Mouse (Mus musculus): ENCODE results near the gene Arhgef2. TPM values are rescaled to one million over a fixed set of nuclear protein-coding genes. Genes with fewer than 3 reads are reported as not detected.

Arhgef2 gene
- polyA plus RNA-seq, 1 experiment from 2014 or later, result 127 TPM

GRCm38 (mm10) chr3:88578498-88579424 is 27.0 kb upstream of the Arhgef2 start:
- peak overlapping the region; percentile 95 for H3K4me3 ChIP-seq (ENCODE audit: low read length)
- no peak; the same call in 1 of the 2 replicates for ATAC-seq (ENCODE audit: low FRiP score, low TSS enrichment)
- no peak overlapping the region for H3K27ac ChIP-seq (ENCODE audit: low read depth, low read length)
- H3K9me3 ChIP-seq (ENCODE audit: control insufficient read depth, low read length), result no peaks in the 10 kb centered on the region
- H3K4me2 ChIP-seq (replicated peaks; ENCODE audit: low read depth, low read length), result peak overlapping the region; percentile 68
- peak overlapping the region; percentile 87; the same call in 1 of the 2 replicates for H3K9ac ChIP-seq (ENCODE audit: low read depth, low read length)
- no peaks in the 10 kb centered on the region for H3K27me3 ChIP-seq (ENCODE audit: control insufficient read depth, insufficient read depth, low read length)
- 50% methylated on average over 8 of the region's 8 CpGs for WGBS
- peaks cover 4% of the 10 kb centered on the region; the same call in 1 of the 2 replicates for H3K4me1 ChIP-seq (ENCODE audit: control insufficient read depth, insufficient read depth, low read length)
- peaks cover 21% of the 10 kb centered on the region; the same call in 1 of the 2 replicates for H3K36me3 ChIP-seq (ENCODE audit: control insufficient read depth, insufficient read depth, low read length)

DNA sequence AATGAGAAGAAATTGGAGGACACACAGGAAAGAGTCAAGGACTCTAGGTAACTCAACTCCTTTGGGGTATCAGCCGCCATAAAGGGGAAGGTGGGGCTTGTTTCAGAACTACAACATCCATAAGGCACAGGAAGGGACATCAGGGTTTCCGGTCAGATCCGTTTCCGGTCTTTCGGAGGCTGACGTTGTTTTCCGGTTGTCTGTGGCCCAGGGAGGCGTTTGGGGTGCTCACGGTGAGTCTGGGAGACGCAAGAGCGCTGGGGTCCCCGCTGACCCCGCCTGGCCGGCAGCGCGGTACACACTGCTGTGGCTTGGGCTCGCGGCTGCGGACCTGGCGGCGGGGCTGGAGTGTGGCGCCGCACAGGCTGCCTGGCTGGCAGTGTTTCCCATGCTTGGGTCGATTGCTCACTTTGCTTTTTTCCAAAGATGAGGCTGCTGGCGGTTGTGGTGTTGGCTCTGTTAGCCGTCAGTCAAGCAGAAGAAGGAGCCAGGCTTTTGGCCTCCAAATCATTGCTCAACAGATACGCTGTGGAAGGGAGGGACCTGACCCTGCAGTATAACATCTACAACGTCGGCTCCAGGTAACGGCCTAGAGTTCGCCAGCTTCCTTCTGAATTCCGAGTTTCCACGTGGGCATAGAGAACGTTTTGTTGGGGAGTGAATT is 26.2 kb upstream of the Arhgef2 start:
- Histone ChIP-seq H3K27me3 (ENCODE audit: control insufficient read depth, insufficient read depth, low read length) (no peaks in the 10 kb centered on the region), H3K36me3 (ENCODE audit: control insufficient read depth, insufficient read depth, low read length) (peaks cover 25% of the 10 kb centered on the region; the same call in 1 of the 2 replicates), H3K4me2 (replicated peaks; ENCODE audit: low read depth, low read length) (peak overlapping the region; percentile 68), H3K4me1 (ENCODE audit: control insufficient read depth, insufficient read depth, low read length) (peaks cover 4% of the 10 kb centered on the region; the same call in 1 of the 2 replicates), H3K9me3 (ENCODE audit: control insufficient read depth, low read length) (no peaks in the 10 kb centered on the region), H3K9ac (ENCODE audit: low read depth, low read length) (peak overlapping the region; percentile 87), H3K27ac (ENCODE audit: low read depth, low read length) (no peak overlapping the region; the same call in 1 of the 2 replicates), H3K4me3 (ENCODE audit: low read length) (peak overlapping the region; percentile 95)
- 0% methylated on average over 34 of the region's 34 CpGs for WGBS
- ATAC-seq (ENCODE audit: low FRiP score, low TSS enrichment), result peak; percentile 82; the same call in 1 of the 2 replicates

DNA sequence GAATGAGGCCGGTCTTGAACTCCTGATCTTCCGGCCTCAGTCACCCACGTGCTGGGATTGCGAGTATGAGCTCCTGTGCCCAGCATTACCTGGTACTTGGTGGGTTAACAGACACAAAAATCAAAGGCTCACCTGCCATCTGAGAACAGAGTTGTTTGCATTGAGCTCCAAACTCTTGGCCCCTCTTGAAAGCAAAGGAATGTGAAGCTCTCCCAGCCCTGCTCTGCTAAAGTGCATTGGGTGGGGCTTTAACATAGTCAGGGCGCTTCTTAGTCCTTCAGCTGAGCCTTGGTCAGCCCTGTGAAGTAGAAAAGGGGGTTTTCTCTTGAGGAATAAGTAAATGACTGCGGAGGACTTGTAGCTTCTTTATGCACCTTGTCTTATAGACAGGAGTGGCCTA is 20.0 kb upstream of the Arhgef2 start:
- Histone ChIP-seq H3K36me3 (ENCODE audit: control insufficient read depth, insufficient read depth, low read length) (peaks cover 59% of the 10 kb centered on the region), H3K27ac (ENCODE audit: low read depth, low read length) (no peak overlapping the region), H3K9ac (ENCODE audit: low read depth, low read length) (no peak overlapping the region), H3K27me3 (ENCODE audit: control insufficient read depth, insufficient read depth, low read length) (no peaks in the 10 kb centered on the region), H3K4me3 (ENCODE audit: low read length) (no peak overlapping the region), H3K4me1 (ENCODE audit: control insufficient read depth, insufficient read depth, low read length) (0 out of 2 replicates have a peak, but pooled peaks cover 3% of the 10 kb centered on the region), H3K4me2 (replicated peaks; ENCODE audit: low read depth, low read length) (no peak overlapping the region), H3K9me3 (ENCODE audit: control insufficient read depth, low read length) (no peaks in the 10 kb centered on the region)
- WGBS, result 94% methylated on average over 6 of the region's 6 CpGs
- ATAC-seq (ENCODE audit: low FRiP score, low TSS enrichment), result no peak

DNA sequence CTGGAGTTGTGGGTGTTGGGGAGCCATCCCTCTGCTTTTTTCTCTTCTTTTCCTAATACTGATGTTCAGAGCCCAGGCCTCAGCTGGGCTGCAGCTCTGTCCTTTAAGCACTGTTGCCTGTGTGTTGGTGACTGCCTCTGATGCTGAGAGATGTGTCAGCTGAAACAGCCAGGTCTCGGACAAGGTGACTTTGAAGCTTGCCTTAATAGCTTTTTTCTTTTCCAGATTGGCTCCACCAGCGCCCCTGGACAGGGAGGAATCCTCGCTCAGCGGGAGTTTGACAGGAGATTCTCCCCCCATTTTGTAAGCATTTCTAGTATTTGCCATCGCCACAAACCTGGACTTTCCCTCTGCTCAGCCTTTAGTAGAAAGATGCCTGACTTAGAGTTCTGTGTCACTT is 19.1 kb upstream of the Arhgef2 start:
- no peak for ATAC-seq (ENCODE audit: low FRiP score, low TSS enrichment)
- Histone ChIP-seq H3K36me3 (ENCODE audit: control insufficient read depth, insufficient read depth, low read length) (peaks cover 51% of the 10 kb centered on the region), H3K4me2 (replicated peaks; ENCODE audit: low read depth, low read length) (no peak overlapping the region), H3K4me3 (ENCODE audit: low read length) (no peak overlapping the region), H3K9me3 (ENCODE audit: control insufficient read depth, low read length) (no peaks in the 10 kb centered on the region), H3K27me3 (ENCODE audit: control insufficient read depth, insufficient read depth, low read length) (no peaks in the 10 kb centered on the region), H3K9ac (ENCODE audit: low read depth, low read length) (no peak overlapping the region), H3K4me1 (ENCODE audit: control insufficient read depth, insufficient read depth, low read length) (0 out of 2 replicates have a peak, but pooled peaks cover 3% of the 10 kb centered on the region), H3K27ac (ENCODE audit: low read depth, low read length) (no peak overlapping the region)
- 93% methylated on average over 5 of the region's 5 CpGs for WGBS

DNA sequence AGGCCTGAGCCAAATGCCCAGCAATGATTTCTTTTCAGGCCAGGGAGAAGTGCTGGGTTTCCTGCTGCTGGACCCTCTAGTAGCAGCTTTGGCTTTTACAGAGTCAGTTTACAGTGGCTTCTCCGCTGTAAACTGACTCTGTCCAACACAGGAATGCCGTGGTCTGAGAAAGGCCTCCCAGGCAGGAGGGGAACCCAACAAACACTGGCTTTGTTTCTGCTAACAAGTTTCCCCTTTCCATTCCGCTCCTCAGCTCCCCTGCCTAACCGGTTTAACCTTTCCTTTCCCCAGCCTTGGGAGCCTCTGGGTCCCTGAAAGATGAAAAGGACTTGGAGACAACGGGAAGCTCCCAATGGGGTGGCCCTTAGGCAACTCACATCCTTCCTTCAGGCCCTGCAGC is 15.5 kb upstream of the Arhgef2 start:
- H3K9me3 ChIP-seq (ENCODE audit: control insufficient read depth, low read length), result no peaks in the 10 kb centered on the region
- WGBS, result 15% methylated on average over 5 of the region's 5 CpGs

DNA sequence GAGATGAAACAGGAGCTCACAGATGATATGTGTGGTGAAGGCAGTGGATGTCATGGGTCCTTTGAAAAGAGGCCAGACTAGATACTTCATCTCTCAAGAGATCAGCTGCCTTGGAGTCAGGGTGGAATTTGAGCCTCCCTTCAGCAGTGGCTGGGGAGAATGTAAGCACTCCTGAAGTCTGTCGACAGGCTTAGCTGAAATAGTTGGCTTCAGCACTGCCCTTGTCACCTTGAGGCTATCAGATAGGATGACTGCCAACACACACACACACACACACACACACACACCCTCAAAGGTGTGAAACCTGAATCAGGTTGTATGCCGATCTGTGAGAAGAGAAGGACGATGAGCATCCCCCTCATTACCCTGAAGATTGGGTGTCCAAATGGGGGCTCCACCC is 14.7 kb upstream of the Arhgef2 start:
- Histone ChIP-seq H3K4me1 (ENCODE audit: control insufficient read depth, insufficient read depth, low read length) (peaks cover 13% of the 10 kb centered on the region), H3K9ac (ENCODE audit: low read depth, low read length) (no peak overlapping the region), H3K27me3 (ENCODE audit: control insufficient read depth, insufficient read depth, low read length) (no peaks in the 10 kb centered on the region), H3K27ac (ENCODE audit: low read depth, low read length) (no peak overlapping the region), H3K36me3 (ENCODE audit: control insufficient read depth, insufficient read depth, low read length) (peaks cover 26% of the 10 kb centered on the region), H3K4me2 (replicated peaks; ENCODE audit: low read depth, low read length) (no peak overlapping the region), H3K4me3 (ENCODE audit: low read length) (no peak overlapping the region), H3K9me3 (ENCODE audit: control insufficient read depth, low read length) (no peaks in the 10 kb centered on the region)
- 38% methylated on average over 3 of the region's 3 CpGs for WGBS
- ATAC-seq (ENCODE audit: low FRiP score, low TSS enrichment), result peak; percentile 13; the same call in 1 of the 2 replicates

More for the DNA sequence above, 15.5 kb upstream of the Arhgef2 start:
- no peak overlapping the region for H3K4me3 ChIP-seq (ENCODE audit: low read length)
- H3K4me1 ChIP-seq (ENCODE audit: control insufficient read depth, insufficient read depth, low read length), result peaks cover 13% of the 10 kb centered on the region
- peak; percentile 11; the same call in 1 of the 2 replicates for ATAC-seq (ENCODE audit: low FRiP score, low TSS enrichment)
- no peak overlapping the region for H3K4me2 ChIP-seq (replicated peaks; ENCODE audit: low read depth, low read length)
- H3K9ac ChIP-seq (ENCODE audit: low read depth, low read length), result no peak overlapping the region
- H3K27ac ChIP-seq (ENCODE audit: low read depth, low read length), result peak overlapping the region; percentile 20; the same call in 1 of the 2 replicates
- no peaks in the 10 kb centered on the region for H3K27me3 ChIP-seq (ENCODE audit: control insufficient read depth, insufficient read depth, low read length)
- peaks cover 33% of the 10 kb centered on the region for H3K36me3 ChIP-seq (ENCODE audit: control insufficient read depth, insufficient read depth, low read length)

DNA sequence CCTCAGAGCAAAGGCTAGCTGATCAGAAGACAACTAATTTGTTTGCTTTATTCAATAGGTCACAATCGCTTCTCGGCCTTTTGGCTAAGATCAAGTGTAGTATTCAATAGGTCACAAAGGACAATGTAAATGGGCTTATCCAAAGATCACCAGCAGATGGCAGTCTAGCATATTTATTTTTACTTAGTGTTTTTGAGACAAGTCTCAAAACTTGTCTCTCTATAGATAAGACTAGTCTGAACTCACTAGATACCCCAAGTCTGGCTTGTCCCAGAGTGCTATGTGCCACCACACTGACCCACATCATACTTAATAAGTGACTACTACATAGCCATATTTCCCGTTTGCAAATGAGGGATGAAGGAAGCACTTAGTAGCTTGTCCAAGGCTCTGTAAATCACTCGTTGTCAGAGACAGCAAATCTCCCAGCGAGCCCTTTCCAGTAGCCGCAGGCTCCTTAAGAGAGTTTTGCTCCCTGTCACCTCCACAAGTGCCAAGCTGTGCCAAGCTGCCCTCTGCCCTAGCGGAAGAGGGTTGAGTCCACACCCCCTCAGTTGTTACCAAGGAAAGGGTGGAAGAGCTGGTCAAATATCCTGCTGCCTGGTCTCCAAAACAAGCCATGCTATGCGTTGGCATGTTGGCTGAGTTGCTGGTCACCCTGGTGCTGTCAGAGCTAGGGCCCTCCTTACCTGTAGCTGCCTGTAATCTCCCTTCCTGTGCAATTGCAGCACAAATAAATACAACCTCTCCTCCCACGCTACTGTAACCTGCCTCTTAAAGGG is 13.6 kb upstream of the Arhgef2 start:
- Histone ChIP-seq H3K27ac (ENCODE audit: low read depth, low read length) (no peak overlapping the region), H3K9ac (ENCODE audit: low read depth, low read length) (no peak overlapping the region), H3K4me3 (ENCODE audit: low read length) (no peak overlapping the region), H3K27me3 (ENCODE audit: control insufficient read depth, insufficient read depth, low read length) (no peaks in the 10 kb centered on the region), H3K4me2 (replicated peaks; ENCODE audit: low read depth, low read length) (no peak overlapping the region), H3K4me1 (ENCODE audit: control insufficient read depth, insufficient read depth, low read length) (peaks cover 13% of the 10 kb centered on the region), H3K36me3 (ENCODE audit: control insufficient read depth, insufficient read depth, low read length) (peaks cover 17% of the 10 kb centered on the region), H3K9me3 (ENCODE audit: control insufficient read depth, low read length) (no peaks in the 10 kb centered on the region)
- ATAC-seq (ENCODE audit: low FRiP score, low TSS enrichment), result no peak
- WGBS, result 24% methylated on average over 9 of the region's 9 CpGs

DNA sequence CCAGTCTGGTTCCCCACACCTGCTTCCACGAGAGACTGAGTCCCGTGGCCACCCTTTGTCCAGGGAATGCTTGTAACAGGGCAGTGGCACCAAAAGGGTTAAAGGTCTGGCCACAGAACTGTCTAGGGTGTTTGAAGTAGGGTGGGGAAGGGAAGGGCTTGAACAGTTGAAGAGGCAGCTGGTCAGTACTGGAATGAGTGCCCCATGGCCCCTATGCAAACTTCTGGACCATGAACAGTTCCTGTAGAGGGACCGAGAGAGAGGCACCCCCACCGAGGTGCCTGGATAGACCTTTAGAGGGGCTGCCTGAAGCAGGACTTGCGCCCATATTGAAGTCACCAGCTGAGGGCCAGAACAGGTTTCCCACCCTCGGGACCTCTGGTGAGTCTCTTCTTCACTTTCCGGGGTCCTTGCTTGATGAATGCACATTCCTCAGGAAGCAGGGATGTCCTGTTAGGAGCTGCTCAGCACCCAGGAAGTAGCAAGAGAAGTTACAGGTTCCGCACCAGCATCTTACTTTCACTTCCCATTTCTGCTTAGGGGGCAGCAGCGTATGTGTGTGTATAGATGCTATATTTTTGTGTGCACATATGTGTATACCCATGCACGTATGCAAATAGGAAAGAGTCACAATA is 12.7 kb upstream of the Arhgef2 start:
- ATAC-seq (ENCODE audit: low FRiP score, low TSS enrichment), result no peak
- no peak overlapping the region for H3K4me3 ChIP-seq (ENCODE audit: low read length)
- no peak overlapping the region for H3K9ac ChIP-seq (ENCODE audit: low read depth, low read length)
- peaks cover 13% of the 10 kb centered on the region for H3K4me1 ChIP-seq (ENCODE audit: control insufficient read depth, insufficient read depth, low read length)
- H3K27me3 ChIP-seq (ENCODE audit: control insufficient read depth, insufficient read depth, low read length), result no peaks in the 10 kb centered on the region
- WGBS, result 70% methylated on average over 10 of the region's 10 CpGs
- peaks cover 8% of the 10 kb centered on the region for H3K36me3 ChIP-seq (ENCODE audit: control insufficient read depth, insufficient read depth, low read length)
- H3K27ac ChIP-seq (ENCODE audit: low read depth, low read length), result no peak overlapping the region
- H3K4me2 ChIP-seq (replicated peaks; ENCODE audit: low read depth, low read length), result no peak overlapping the region
- no peaks in the 10 kb centered on the region for H3K9me3 ChIP-seq (ENCODE audit: control insufficient read depth, low read length)

Data from kidney, embryonic 14.5 days (tissue).